Mouse (Mus musculus) lung, embryonic 14.5 days (tissue): ENCODE data around the gene Gm20481. TPM values are rescaled to one million over a fixed set of nuclear protein-coding genes. Genes with fewer than 3 reads are reported as not detected.

Experiments used
- ATAC-seq: fragments of 200-750 bp; cut with Nextera tagmentation; 2 replicates; pipeline ENCODE4 v1.8.0; 2017; ENCODE audit warnings: mild to moderate bottlenecking, moderate TSS enrichment, moderate library complexity; ENCODE audit not compliant: insufficient read depth
- DNase-seq: peaks from one replicate; pipeline ENCODE4 v3.0.0-alpha.2; 2015
- H3K27ac ChIP-seq: fragments of 300-500 bp; sonication (generic); 2 replicates; pipeline ENCODE4 v1.5.1; 2014; ENCODE audit warnings: low read depth, mild to moderate bottlenecking, moderate library complexity
- H3K27me3 ChIP-seq: fragments of 300-500 bp; sonication (generic); 2 replicates; pipeline ENCODE4 v1.6.1; 2014; ENCODE audit warnings: low read length, control low read depth; ENCODE audit not compliant: insufficient read depth
- H3K36me3 ChIP-seq: fragments of 300-500 bp; sonication (generic); 2 replicates; pipeline ENCODE4 v1.6.1; 2014; ENCODE audit warnings: control low read depth; ENCODE audit not compliant: insufficient read depth
- H3K4me1 ChIP-seq: fragments of 300-500 bp; sonication (generic); 2 replicates; pipeline ENCODE4 v1.6.1; 2014; ENCODE audit warnings: antibody characterized with exemption, control low read depth; ENCODE audit not compliant: insufficient read depth
- H3K4me2 ChIP-seq: fragments of 300-500 bp; sonication (generic); 2 replicates; pipeline ENCODE4 v1.6.1; 2014; ENCODE audit warnings: mild to moderate bottlenecking
- H3K4me3 ChIP-seq: fragments of 300-500 bp; sonication (generic); 2 replicates; pipeline ENCODE4 v1.5.1; 2014; ENCODE audit warnings: low read depth, low read length
- H3K9ac ChIP-seq: fragments of 300-500 bp; sonication (generic); 2 replicates; pipeline ENCODE4 v1.6.1; 2014
- H3K9me3 ChIP-seq: fragments of 300-500 bp; sonication (generic); 2 replicates; pipeline ENCODE4 v1.6.1; 2016; ENCODE audit warnings: low read depth, low read length, control low read depth
- CTCF ChIP-seq: IDR thresholded peaks from 2 replicates; pipeline ENCODE4 v1.5.1; 2016; ENCODE audit warnings: antibody characterized with exemption, low read depth
- WGBS: fragments of 180-500 bp; shearing (Covaris S2); extraction: QIAGEN DNeasy Blood & Tissue Kit; methylation state at CpG from one replicate; pipeline ENCODE4 v1.1.7; 2014; 5-methylcytosine and 5-hydroxymethylcytosine counted together
- polyA plus RNA-seq: library from polyadenylated mRNA; unstranded; fragments of >200 nt; fragmentation: Nextera tagmentation; extraction: Ambion mirVana; gene quantifications from 2 replicates; pipeline ENCODE4 v1.2.1, GENCODE M21; 2014

Gm20481 gene
- polyA plus RNA-seq, 1 experiment from 2014 or later = not detected

DNA sequence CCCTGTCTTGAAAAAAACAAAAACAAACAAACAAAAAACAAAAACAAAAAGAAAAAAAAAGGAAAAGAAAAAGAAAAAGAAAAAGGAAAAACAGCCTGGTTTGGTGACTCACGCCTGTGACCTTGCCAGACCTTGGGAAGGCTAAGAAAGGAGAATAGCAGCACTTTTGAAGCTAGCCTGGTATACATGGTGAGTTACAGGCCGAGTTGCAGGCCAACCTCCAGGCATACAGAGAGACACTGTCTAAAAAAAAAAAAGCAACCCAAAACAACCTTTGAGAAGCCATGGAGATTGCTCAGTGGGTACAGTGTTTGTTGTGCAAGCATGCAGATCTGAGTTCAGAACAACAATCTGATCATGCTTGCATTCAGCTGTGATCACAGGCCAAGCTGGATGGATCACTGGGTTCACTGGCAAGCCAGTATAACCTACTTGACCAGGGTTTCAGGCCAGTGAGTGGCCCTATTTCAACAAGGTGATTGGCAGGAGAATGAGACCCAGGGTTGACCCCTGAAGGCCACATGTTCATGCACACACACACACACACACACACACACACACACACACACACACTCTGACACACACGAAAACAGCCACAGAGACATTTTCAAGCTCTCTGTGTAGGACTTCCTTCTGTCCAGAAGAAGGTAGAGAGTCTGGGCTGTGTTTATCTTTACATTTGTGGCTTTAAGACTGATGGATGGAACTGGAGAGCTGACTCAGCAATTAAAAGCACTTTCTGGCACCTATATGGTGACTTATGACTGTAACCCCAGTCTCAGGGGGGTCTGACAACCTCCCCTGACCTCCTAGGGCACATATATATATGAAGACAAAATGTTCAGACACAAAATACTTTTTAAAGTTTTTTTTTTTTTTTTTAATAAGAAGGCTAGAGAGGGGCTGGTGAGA is 6.1 kb downstream of the Gm20481 start:
- DNase-seq = no peak
- TF ChIP-seq CTCF = no peak
- Histone ChIP-seq H3K4me2 (no peak overlapping the region), H3K27ac (no peak overlapping the region), H3K9ac (no peak overlapping the region), H3K4me1 (no peaks in the 10 kb centered on the region), H3K27me3 (no peaks in the 10 kb centered on the region), H3K4me3 (no peak overlapping the region), H3K9me3 (no peaks in the 10 kb centered on the region), H3K36me3 (no peaks in the 10 kb centered on the region; the same call in 1 of the 2 replicates)
- WGBS = 67% methylated on average over 3 of the region's 3 CpGs
- no peak for ATAC-seq

GRCm38 (mm10) chr17:34977000-34977399 is 7.3 kb downstream of the Gm20481 start:
- DNase-seq = no peak
- 92% methylated on average over 20 of the region's 20 CpGs for WGBS
- Histone ChIP-seq H3K4me1 (no peaks in the 10 kb centered on the region), H3K27me3 (no peaks in the 10 kb centered on the region), H3K4me3 (no peak overlapping the region), H3K36me3 (no peaks in the 10 kb centered on the region; the same call in 1 of the 2 replicates), H3K27ac (no peak overlapping the region), H3K9me3 (no peaks in the 10 kb centered on the region), H3K4me2 (no peak overlapping the region), H3K9ac (no peak overlapping the region)
- TF ChIP-seq CTCF = no peak
- ATAC-seq = no peak

DNA sequence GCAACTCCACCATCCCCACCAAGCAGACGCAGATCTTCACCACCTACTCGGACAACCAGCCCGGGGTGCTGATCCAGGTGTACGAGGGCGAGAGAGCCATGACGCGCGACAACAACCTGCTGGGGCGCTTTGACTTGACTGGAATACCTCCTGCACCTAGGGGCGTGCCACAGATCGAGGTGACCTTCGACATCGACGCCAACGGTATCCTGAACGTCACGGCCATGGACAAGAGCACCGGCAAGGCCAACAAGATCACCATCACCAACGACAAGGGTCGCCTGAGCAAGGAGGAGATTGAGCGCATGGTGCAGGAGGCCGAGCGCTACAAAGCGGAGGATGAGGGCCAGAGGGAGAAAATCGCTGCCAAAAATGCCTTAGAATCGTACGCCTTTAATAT is 8.5 kb downstream of the Gm20481 start:
- WGBS = 84% methylated on average over 27 of the region's 27 CpGs
- ATAC-seq (no peak), DNase-seq (no peak)
- Histone ChIP-seq H3K27ac (no peak overlapping the region), H3K9me3 (no peaks in the 10 kb centered on the region), H3K4me2 (no peak overlapping the region), H3K4me1 (no peaks in the 10 kb centered on the region), H3K4me3 (no peak overlapping the region), H3K36me3 (no peaks in the 10 kb centered on the region; the same call in 1 of the 2 replicates), H3K9ac (no peak overlapping the region), H3K27me3 (no peaks in the 10 kb centered on the region)
- no peak for TF ChIP-seq CTCF

- WGBS = 84% methylated on average over 4 of the region's 4 CpGs
- Histone ChIP-seq H3K4me3 (no peak overlapping the region), H3K4me1 (no peaks in the 10 kb centered on the region), H3K27me3 (no peaks in the 10 kb centered on the region), H3K36me3 (peaks cover 2% of the 10 kb centered on the region), H3K27ac (no peak overlapping the region), H3K4me2 (no peak overlapping the region), H3K9ac (no peak overlapping the region), H3K9me3 (no peaks in the 10 kb centered on the region)
- DNase-seq (no peak), ATAC-seq (no peak)
- TF ChIP-seq CTCF = no peak
These were observed 9.9 kb downstream of the Gm20481 start for GRCm38 (mm10) chr17:34979631-34980030.

GRCm38 (mm10) chr17:34980655-34981054 is 10.9 kb downstream of the Gm20481 start:
- Histone ChIP-seq H3K27ac (no peak overlapping the region; the same call in 1 of the 2 replicates), H3K9ac (peak overlapping the region; percentile 94), H3K4me2 (peak overlapping the region; percentile 91), H3K4me1 (no peaks in the 10 kb centered on the region), H3K9me3 (no peaks in the 10 kb centered on the region), H3K4me3 (peak overlapping the region; percentile 96), H3K36me3 (peaks cover 12% of the 10 kb centered on the region), H3K27me3 (no peaks in the 10 kb centered on the region)
- DNase-seq = peak; percentile 85
- peak; percentile 60 for TF ChIP-seq CTCF
- WGBS = 5% methylated on average over 2 of the region's 2 CpGs
- ATAC-seq = no peak

- TF ChIP-seq CTCF = no peak
- Histone ChIP-seq H3K4me1 (no peaks in the 10 kb centered on the region), H3K9ac (peak within 1 kb of the TSS; percentile 94), H3K36me3 (peaks cover 23% of the 10 kb centered on the region), H3K9me3 (no peaks in the 10 kb centered on the region), H3K27me3 (no peaks in the 10 kb centered on the region), H3K4me3 (peak within 1 kb of the TSS; percentile 96), H3K4me2 (peak within 1 kb of the TSS; percentile 91), H3K27ac (peak within 1 kb of the TSS; percentile 99)
- peak; percentile 96 for DNase-seq
- ATAC-seq = peak; percentile 94
- WGBS = 1% methylated on average over 58 of the region's 58 CpGs
These were observed 12.0 kb downstream of the Gm20481 start, which contains the start of gene Lsm2 for GRCm38 (mm10) chr17:34981690-34982180. TSS of gene Lsm2 (plus strand) at chr17:34981862.

- no peak for TF ChIP-seq CTCF
- H3K4me3 ChIP-seq = peak overlapping the region; percentile 96
- ATAC-seq (no peak; the same call in 1 of the 2 replicates), DNase-seq (peak; percentile 36)
- H3K36me3 ChIP-seq = peaks cover 25% of the 10 kb centered on the region
- H3K27ac ChIP-seq = peak overlapping the region; percentile 99
- no peaks in the 10 kb centered on the region for H3K4me1 ChIP-seq
- H3K9me3 ChIP-seq = no peaks in the 10 kb centered on the region
- peak overlapping the region; percentile 91 for H3K4me2 ChIP-seq
- H3K27me3 ChIP-seq = no peaks in the 10 kb centered on the region
- under 1% methylated on average over 15 of the region's 15 CpGs for WGBS
- H3K9ac ChIP-seq = peak overlapping the region; percentile 94
These were observed 12.6 kb downstream of the Gm20481 start for GRCm38 (mm10) chr17:34982328-34982727.
